Mouse (Mus musculus) intestine, postnatal 0 days (tissue): ENCODE data around the gene Mid1ip1. TPM values are rescaled to one million over a fixed set of nuclear protein-coding genes. Genes with fewer than 3 reads are reported as not detected.
A peak's percentile ranks its signal among the peaks of the same experiment; 100 is the strongest.

Experiments used
- ATAC-seq: fragments of 200-750 bp; cut with Nextera tagmentation; 2 replicates; pipeline ENCODE4 v1.8.0; 2017; ENCODE audit warnings: mild to moderate bottlenecking, moderate TSS enrichment, moderate library complexity
- H3K27ac ChIP-seq: fragments of 300-500 bp; sonication (generic); 2 replicates; pipeline ENCODE4 v1.5.1; 2014; ENCODE audit warnings: mild to moderate bottlenecking, low read depth, low read length, moderate library complexity
- H3K27me3 ChIP-seq: fragments of 300-500 bp; sonication (generic); replicated peaks from 2 replicates; pipeline ENCODE4 v1.6.1; 2014; ENCODE audit warnings: low read length, mixed read lengths; ENCODE audit not compliant: control insufficient read depth, insufficient read depth
- H3K36me3 ChIP-seq: fragments of 300-500 bp; sonication (generic); 2 replicates; pipeline ENCODE4 v1.6.1; 2014; ENCODE audit warnings: mild to moderate bottlenecking, moderate library complexity; ENCODE audit not compliant: control insufficient read depth, insufficient read depth
- H3K4me1 ChIP-seq: fragments of 300-500 bp; sonication (generic); replicated peaks from 2 replicates; pipeline ENCODE4 v1.6.1; 2014; ENCODE audit warnings: antibody characterized with exemption, low read length, mixed read lengths; ENCODE audit not compliant: control insufficient read depth, insufficient read depth
- H3K4me2 ChIP-seq: fragments of 300-500 bp; sonication (generic); replicated peaks from 2 replicates; pipeline ENCODE4 v1.6.1; 2014; ENCODE audit warnings: low read depth, mild to moderate bottlenecking, moderate library complexity
- H3K4me3 ChIP-seq: fragments of 300-500 bp; sonication (generic); 2 replicates; pipeline ENCODE4 v1.5.1; 2014; ENCODE audit warnings: low read depth, low read length
- H3K9ac ChIP-seq: fragments of 300-500 bp; sonication (generic); 2 replicates; pipeline ENCODE4 v1.6.1; 2014; ENCODE audit warnings: mild to moderate bottlenecking, low read depth, low read length
- H3K9me3 ChIP-seq: fragments of 300-500 bp; sonication (generic); 2 replicates; pipeline ENCODE4 v1.6.1; 2016; ENCODE audit warnings: mixed run types; ENCODE audit not compliant: control insufficient read depth
- CTCF ChIP-seq: sonication (generic); IDR thresholded peaks from 2 replicates; pipeline ENCODE4 v1.5.1; 2016; ENCODE audit warnings: low read depth, mild to moderate bottlenecking, control low read depth, antibody characterized with exemption, moderate library complexity
- WGBS: fragments of 180-500 bp; shearing (Covaris S2); extraction: QIAGEN DNeasy Blood & Tissue Kit; methylation state at CpG from one replicate; pipeline ENCODE4 v1.1.7; 2014; 5-methylcytosine and 5-hydroxymethylcytosine counted together
- polyA plus RNA-seq: library from polyadenylated mRNA; unstranded; fragments of >200 nt; fragmentation: Nextera tagmentation; extraction: Ambion mirVana; gene quantifications from 2 replicates; pipeline ENCODE4 v1.2.1, GENCODE M21; 2015

The Mid1ip1 gene
- polyA plus RNA-seq, 1 experiment from 2014 or later: 32.6 TPM

DNA sequence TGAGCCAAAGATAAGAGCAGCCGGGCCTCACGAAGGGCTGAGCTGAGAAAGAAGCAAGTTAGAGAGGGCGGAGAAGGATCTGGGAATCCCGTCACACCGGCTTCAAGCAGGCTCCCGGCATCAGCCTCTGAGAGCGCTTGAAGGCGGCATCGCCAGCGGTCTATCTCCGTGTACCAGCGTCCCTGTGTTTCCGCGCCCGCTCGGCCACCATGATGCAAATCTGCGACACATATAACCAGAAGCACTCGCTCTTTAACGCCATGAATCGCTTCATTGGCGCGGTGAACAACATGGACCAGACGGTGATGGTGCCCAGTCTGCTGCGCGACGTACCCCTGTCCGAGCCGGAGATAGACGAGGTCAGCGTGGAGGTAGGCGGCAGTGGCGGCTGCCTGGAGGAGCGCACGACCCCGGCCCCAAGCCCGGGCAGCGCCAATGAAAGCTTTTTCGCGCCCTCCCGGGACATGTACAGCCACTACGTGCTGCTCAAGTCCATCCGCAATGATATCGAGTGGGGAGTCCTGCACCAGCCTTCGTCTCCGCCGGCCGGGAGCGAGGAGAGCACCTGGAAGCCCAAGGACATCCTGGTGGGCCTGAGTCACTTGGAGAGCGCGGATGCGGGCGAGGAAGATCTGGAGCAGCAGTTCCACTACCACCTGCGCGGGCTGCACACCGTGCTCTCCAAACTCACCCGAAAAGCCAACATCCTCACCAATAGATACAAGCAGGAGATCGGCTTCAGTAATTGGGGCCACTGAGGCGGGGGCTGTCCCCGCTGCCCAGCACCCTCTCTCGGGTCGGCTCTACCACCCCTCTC is 3.4 kb downstream of the Mid1ip1 start:
- Histone ChIP-seq H3K36me3 (no peaks in the 10 kb centered on the region), H3K4me1 (no peaks in the 10 kb centered on the region), H3K9ac (peak overlapping the region; percentile 51), H3K27ac (peak overlapping the region; percentile 82), H3K27me3 (no peaks in the 10 kb centered on the region), H3K4me2 (peak overlapping the region; percentile 70), H3K9me3 (no peaks in the 10 kb centered on the region), H3K4me3 (peak overlapping the region; percentile 56)
- TF ChIP-seq CTCF: no peak
- WGBS: 13% methylated on average over 59 of the region's 61 CpGs
- ATAC-seq: no peak

DNA sequence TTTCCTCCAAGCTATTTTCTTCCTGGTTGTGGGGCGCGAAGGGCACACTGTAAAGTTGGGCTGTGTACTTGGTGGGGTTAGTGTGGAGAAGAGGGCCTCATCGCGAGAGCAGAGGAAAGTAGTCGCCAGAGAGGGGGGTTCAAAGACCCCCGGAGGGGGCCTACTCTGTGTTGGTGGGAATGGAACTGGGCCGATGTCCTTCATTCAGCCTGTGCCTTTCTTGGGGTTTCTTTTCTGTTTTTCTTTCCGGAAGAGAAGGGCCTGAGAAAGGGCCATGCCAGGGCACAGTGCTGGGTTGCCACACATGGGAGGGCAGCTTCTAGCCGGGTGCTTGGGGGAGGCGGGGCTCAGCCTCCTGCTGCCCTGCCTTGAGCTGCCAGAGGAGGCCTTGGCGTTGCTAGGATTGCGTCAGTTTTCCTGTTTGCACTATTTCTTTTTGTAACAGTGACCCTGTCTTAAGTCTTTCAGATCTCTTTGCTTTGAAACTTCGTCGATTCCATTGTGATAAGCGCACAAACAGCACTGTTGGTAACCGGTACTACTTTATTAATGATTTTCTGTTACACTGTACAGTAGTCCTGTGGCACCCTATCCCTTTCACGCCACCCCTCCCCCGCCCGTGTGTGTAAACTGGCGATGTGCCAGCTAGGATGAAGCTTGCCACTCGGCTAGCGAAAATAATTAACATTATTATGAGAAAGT is 4.2 kb downstream of the Mid1ip1 start:
- TF ChIP-seq CTCF: peak; percentile 41
- peak overlapping the region; percentile 56 for H3K4me3 ChIP-seq
- H3K36me3 ChIP-seq: no peaks in the 10 kb centered on the region
- H3K27me3 ChIP-seq: no peaks in the 10 kb centered on the region
- peak overlapping the region; percentile 70 for H3K4me2 ChIP-seq
- 17% methylated on average over 22 of the region's 22 CpGs for WGBS
- H3K4me1 ChIP-seq: no peaks in the 10 kb centered on the region
- ATAC-seq: peak; percentile 82
- H3K9ac ChIP-seq: peak overlapping the region; percentile 51
- H3K27ac ChIP-seq: peak overlapping the region; percentile 82
- no peaks in the 10 kb centered on the region for H3K9me3 ChIP-seq

DNA sequence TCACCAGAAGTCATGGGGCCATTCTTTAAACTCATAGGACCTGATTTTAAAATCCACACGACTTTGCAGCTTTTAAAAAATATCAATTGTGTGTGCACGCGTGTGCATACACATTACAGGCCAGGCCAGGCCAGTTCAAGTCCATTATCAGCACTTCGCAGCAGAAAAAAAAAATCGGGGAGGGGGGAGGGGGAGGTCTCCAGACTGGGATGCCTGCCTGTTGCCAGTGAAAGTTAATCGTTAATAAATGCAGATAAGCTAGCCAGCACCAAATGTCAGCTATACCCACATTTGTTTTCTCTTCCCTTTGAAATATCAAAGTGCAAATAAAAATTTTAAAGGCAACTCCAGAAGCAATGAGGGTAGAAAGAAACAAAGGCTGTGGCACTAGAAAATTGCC is 5.6 kb downstream of the Mid1ip1 start:
- Histone ChIP-seq H3K27ac (no peak overlapping the region), H3K9me3 (no peaks in the 10 kb centered on the region), H3K4me2 (no peak overlapping the region), H3K4me1 (no peaks in the 10 kb centered on the region), H3K4me3 (no peak overlapping the region), H3K9ac (no peak overlapping the region), H3K36me3 (no peaks in the 10 kb centered on the region), H3K27me3 (no peaks in the 10 kb centered on the region)
- ATAC-seq: no peak
- 36% methylated on average over 6 of the region's 6 CpGs for WGBS
- no peak for TF ChIP-seq CTCF

DNA sequence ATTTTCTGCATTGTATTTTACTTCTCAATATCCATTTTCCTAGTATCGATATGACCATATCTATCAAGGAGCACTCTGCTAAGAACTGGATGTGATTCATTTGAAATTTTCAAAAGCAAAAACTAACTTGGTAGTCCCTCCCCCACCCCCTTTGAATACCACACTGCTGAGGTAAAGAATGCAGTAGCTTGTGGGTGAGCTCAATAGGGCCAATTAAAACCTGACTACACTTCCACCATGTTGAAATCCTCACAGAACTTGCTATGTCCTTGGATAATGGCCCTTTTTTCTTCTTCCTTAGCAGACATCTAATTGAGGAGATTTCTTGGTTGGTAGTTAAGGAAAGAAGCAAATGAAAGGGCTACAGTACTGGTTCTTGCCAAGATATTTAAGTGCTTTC is 9.8 kb downstream of the Mid1ip1 start:
- no peaks in the 10 kb centered on the region for H3K27me3 ChIP-seq
- ATAC-seq: no peak
- H3K4me3 ChIP-seq: no peak overlapping the region
- H3K9ac ChIP-seq: no peak overlapping the region
- TF ChIP-seq CTCF: no peak
- H3K9me3 ChIP-seq: no peaks in the 10 kb centered on the region
- no peaks in the 10 kb centered on the region for H3K4me1 ChIP-seq
- H3K4me2 ChIP-seq: no peak overlapping the region
- H3K36me3 ChIP-seq: no peaks in the 10 kb centered on the region
- 88% methylated on average over 1 of the region's 1 CpGs for WGBS
- no peak overlapping the region for H3K27ac ChIP-seq

DNA sequence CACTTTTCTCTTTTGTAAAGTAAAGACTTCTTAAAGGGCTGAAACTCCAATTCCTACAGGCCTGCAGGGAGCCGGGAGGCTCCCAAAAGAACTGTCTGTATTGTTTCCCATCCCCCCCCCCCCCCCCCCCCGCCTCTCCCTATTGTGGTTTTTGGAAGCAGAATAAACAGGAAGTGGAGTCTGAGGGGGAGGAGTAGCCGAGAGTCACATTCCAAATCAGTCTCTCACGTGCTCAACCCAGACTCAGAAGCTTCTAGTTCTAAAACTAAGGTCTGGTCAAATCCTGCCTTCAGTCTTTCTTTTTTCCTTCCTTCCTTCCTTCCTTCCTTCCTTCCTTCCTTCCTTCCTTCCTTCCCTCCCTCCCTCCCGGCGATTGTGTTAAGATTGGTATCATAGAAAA is 14.7 kb downstream of the Mid1ip1 start:
- Histone ChIP-seq H3K36me3 (no peaks in the 10 kb centered on the region), H3K4me1 (no peaks in the 10 kb centered on the region), H3K9ac (no peak overlapping the region), H3K27me3 (no peaks in the 10 kb centered on the region), H3K9me3 (no peaks in the 10 kb centered on the region), H3K4me3 (no peak overlapping the region), H3K4me2 (no peak overlapping the region), H3K27ac (no peak overlapping the region)
- no peak for ATAC-seq
- no peak for TF ChIP-seq CTCF
- WGBS: 37% methylated on average over 5 of the region's 6 CpGs

DNA sequence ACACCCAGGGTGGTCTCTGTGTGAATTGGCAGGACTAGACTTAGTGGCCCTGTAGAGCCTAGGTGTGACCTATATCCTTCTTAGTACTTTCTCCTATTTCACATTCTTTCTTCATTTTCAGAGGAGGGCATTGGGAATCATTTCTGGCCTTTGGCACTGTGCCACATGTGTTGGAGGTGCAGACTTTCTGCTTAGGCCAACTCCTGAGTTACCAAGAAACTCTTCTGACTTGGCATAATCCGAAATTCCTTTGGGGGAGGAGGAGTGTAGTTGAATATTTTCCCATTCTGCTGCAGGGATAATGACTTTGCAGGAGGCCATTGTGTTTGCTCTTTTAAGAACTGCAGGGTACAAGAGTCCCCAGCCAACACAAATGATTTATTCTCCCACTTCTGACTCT is 19.6 kb downstream of the Mid1ip1 start:
- H3K4me1 ChIP-seq: no peaks in the 10 kb centered on the region
- no peaks in the 10 kb centered on the region for H3K27me3 ChIP-seq
- H3K4me3 ChIP-seq: no peak overlapping the region
- H3K9me3 ChIP-seq: no peaks in the 10 kb centered on the region
- WGBS: 22% methylated on average over 1 of the region's 1 CpGs
- no peak overlapping the region for H3K9ac ChIP-seq
- TF ChIP-seq CTCF: no peak
- no peak for ATAC-seq
- no peaks in the 10 kb centered on the region for H3K36me3 ChIP-seq
- H3K27ac ChIP-seq: no peak overlapping the region
- H3K4me2 ChIP-seq: no peak overlapping the region
